Mouse (Mus musculus): ENCODE results near the gene Ttc24.

- TF ChIP-seq CTCF (IDR thresholded peaks at IDR 0.05; ENCODE audit: borderline replicate concordance, insufficient read depth, low read length), result no peak
- no peak for TF ChIP-seq POLR2A (IDR thresholded peaks at IDR 0.05; ENCODE audit: low read depth, low read length)
Measured at GRCm38 (mm10) chr3:88127636-88128035, 49.5 kb upstream of the Ttc24 start.

All from embryonic fibroblast, embryonic 13.5 days (primary cell).